Mouse (Mus musculus): ENCODE results near the gene Gm9833. TPM values are rescaled to one million over a fixed set of nuclear protein-coding genes. Genes with fewer than 3 reads are reported as not detected.

Gm9833 gene
- polyA plus RNA-seq, 1 experiment from 2014 or later, result 2.5 TPM

DNA sequence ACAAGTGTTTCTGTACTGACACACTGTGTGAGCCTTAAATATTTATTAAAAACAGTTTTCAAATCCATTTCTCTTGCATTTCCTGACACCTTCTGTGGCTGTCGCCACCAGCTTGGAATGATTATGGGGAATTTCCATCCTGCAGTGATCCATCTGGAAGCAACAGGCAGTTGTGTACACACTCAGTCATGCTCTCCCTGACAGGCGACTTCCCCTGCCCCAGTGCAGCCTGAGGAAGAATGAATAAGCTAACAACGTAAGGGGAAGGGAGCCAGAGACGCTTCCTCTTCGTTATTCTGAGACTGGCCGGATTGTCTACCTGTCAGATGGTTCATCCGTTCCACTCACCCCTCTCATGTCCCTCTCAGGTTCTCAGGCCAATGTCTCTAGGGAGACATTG, 4.6 kb downstream of the Gm9833 start:
- H3K4me2 ChIP-seq (replicated peaks), result peak overlapping the region; percentile 15; the same call in 1 of the 2 replicates
- H3K36me3 ChIP-seq, result no peaks in the 10 kb centered on the region
- no peaks in the 10 kb centered on the region for H3K9me3 ChIP-seq
- WGBS, result 6% methylated on average over 7 of the region's 7 CpGs
- no peaks in the 10 kb centered on the region for H3K27me3 ChIP-seq (replicated peaks)
- peak overlapping the region; percentile 32; the same call in 1 of the 2 replicates for H3K27ac ChIP-seq
- no peak overlapping the region for H3K4me3 ChIP-seq (replicated peaks)
- peak; percentile 83 for ATAC-seq
- H3K9ac ChIP-seq, result no peak overlapping the region
- peaks cover 3% of the 10 kb centered on the region for H3K4me1 ChIP-seq (replicated peaks)

GRCm38 (mm10) chr3:10092914-10093313, 5.0 kb downstream of the Gm9833 start:
- Histone ChIP-seq H3K4me2 (replicated peaks) (0 out of 2 replicates have a peak overlapping the region, but pooled peaks have one; percentile 15), H3K36me3 (no peaks in the 10 kb centered on the region), H3K4me1 (replicated peaks) (peaks cover 3% of the 10 kb centered on the region), H3K4me3 (replicated peaks) (no peak overlapping the region), H3K27ac (peak overlapping the region; percentile 32; the same call in 1 of the 2 replicates), H3K9me3 (no peaks in the 10 kb centered on the region), H3K27me3 (replicated peaks) (no peaks in the 10 kb centered on the region), H3K9ac (no peak overlapping the region)
- WGBS, result 25% methylated on average over 6 of the region's 6 CpGs
- peak; percentile 46; the same call in 1 of the 2 replicates for ATAC-seq

DNA sequence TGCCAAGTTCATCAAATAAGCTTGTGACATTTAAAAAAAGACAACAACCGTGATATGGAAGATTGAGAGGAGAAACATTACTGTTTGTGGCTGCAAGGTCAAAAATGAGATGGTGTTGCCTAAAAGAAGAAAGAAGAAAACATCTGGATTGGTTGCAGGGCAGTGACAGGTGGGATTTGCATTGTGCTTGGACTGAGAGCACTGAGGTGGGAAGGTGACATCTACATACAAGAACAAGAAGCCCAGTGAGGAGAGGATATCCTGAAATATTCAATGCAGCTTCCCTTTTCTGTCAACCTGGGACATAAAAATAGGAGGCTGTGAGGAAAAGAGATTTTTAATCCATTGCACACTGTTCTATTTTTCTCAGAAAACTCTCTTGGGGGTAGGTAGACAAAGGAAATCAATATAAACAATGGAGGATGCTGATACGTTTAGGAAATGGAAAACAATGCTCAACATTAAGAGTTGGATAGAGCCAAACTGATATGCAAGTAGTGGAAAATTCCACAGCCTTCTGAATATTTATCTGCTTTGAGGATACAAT, 7.2 kb downstream of the Gm9833 start:
- no peak overlapping the region for H3K4me2 ChIP-seq (replicated peaks)
- 85% methylated on average over 2 of the region's 2 CpGs for WGBS
- no peak for ATAC-seq

GRCm38 (mm10) chr3:10099756-10100155, 11.8 kb downstream of the Gm9833 start:
- 82% methylated on average over 5 of the region's 5 CpGs for WGBS
- no peak overlapping the region for H3K4me2 ChIP-seq (replicated peaks)
- no peak overlapping the region for H3K9ac ChIP-seq
- H3K27ac ChIP-seq, result no peak overlapping the region
- no peaks in the 10 kb centered on the region for H3K9me3 ChIP-seq
- no peak overlapping the region for H3K4me3 ChIP-seq (replicated peaks)
- ATAC-seq, result no peak
- no peaks in the 10 kb centered on the region for H3K27me3 ChIP-seq (replicated peaks)
- H3K36me3 ChIP-seq, result no peaks in the 10 kb centered on the region
- H3K4me1 ChIP-seq (replicated peaks), result no peaks in the 10 kb centered on the region

More for the DNA sequence above, 7.2 kb downstream of the Gm9833 start:
- H3K9me3 ChIP-seq, result no peaks in the 10 kb centered on the region
- H3K27me3 ChIP-seq (replicated peaks), result no peaks in the 10 kb centered on the region
- no peak overlapping the region for H3K4me3 ChIP-seq (replicated peaks)
- H3K9ac ChIP-seq, result no peak overlapping the region
- H3K4me1 ChIP-seq (replicated peaks), result peaks cover 3% of the 10 kb centered on the region
- H3K36me3 ChIP-seq, result no peaks in the 10 kb centered on the region
- H3K27ac ChIP-seq, result no peak overlapping the region

DNA sequence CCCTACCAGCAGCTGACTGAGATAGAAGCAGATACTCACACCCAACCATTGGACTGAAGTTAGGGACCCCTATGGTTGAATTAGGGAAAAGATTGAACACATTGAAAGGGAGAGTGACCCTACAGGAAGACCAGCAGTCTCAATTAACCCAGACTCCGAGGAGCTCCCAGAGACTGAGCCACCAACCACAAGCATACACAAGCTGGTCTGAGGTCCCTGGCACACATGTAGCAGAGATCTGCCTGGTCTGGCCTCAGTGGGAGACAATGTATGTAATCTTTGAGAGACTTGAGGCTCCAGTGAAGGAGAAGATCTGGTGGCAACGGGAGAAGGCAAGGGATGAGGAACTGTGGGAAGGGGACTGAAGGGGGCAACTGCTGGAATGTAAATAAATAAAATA, 23.7 kb downstream of the Gm9833 start:
- H3K27me3 ChIP-seq (replicated peaks), result no peaks in the 10 kb centered on the region
- H3K27ac ChIP-seq, result no peak overlapping the region
- H3K36me3 ChIP-seq, result no peaks in the 10 kb centered on the region
- H3K9me3 ChIP-seq, result no peaks in the 10 kb centered on the region
- H3K4me1 ChIP-seq (replicated peaks), result no peaks in the 10 kb centered on the region
- ATAC-seq, result no peak
- H3K4me3 ChIP-seq (replicated peaks), result no peak overlapping the region
- 80% methylated on average over 2 of the region's 2 CpGs for WGBS
- no peak overlapping the region for H3K9ac ChIP-seq
- H3K4me2 ChIP-seq (replicated peaks), result no peak overlapping the region

DNA sequence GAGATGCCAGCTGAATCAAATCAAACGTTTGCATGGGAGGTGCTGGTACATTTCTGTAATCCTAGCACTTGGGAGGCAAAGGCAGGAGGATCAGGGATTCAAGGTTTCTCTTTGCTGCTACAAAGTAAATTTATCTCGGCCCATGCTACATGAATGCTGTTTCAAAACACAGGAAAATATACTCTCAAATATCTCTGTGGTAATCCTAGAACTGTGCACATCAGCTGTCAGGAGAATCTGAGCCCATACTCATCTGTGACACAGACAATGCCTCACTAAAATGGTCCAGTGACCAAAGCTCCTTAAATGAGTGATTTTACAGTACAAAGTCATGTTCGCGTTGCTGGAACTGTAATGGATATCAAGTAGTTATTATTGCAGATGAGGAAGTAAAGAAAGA, 24.3 kb downstream of the Gm9833 start:
- no peak overlapping the region for H3K4me3 ChIP-seq (replicated peaks)
- H3K27me3 ChIP-seq (replicated peaks), result no peaks in the 10 kb centered on the region
- no peak overlapping the region for H3K9ac ChIP-seq
- no peaks in the 10 kb centered on the region for H3K9me3 ChIP-seq
- WGBS, result 72% methylated on average over 4 of the region's 4 CpGs
- H3K27ac ChIP-seq, result no peak overlapping the region
- no peaks in the 10 kb centered on the region for H3K4me1 ChIP-seq (replicated peaks)
- no peak overlapping the region for H3K4me2 ChIP-seq (replicated peaks)
- H3K36me3 ChIP-seq, result no peaks in the 10 kb centered on the region
- no peak for ATAC-seq

GRCm38 (mm10) chr3:10112660-10113059, 24.8 kb downstream of the Gm9833 start:
- H3K4me3 ChIP-seq (replicated peaks), result no peak overlapping the region
- no peaks in the 10 kb centered on the region for H3K36me3 ChIP-seq
- 92% methylated on average over 2 of the region's 2 CpGs for WGBS
- no peak for ATAC-seq
- no peaks in the 10 kb centered on the region for H3K9me3 ChIP-seq
- H3K27me3 ChIP-seq (replicated peaks), result no peaks in the 10 kb centered on the region
- no peaks in the 10 kb centered on the region for H3K4me1 ChIP-seq (replicated peaks)
- H3K4me2 ChIP-seq (replicated peaks), result no peak overlapping the region
- no peak overlapping the region for H3K9ac ChIP-seq
- no peak overlapping the region for H3K27ac ChIP-seq

- H3K4me3 ChIP-seq (replicated peaks), result no peak overlapping the region
- H3K4me1 ChIP-seq (replicated peaks), result no peaks in the 10 kb centered on the region
- H3K9ac ChIP-seq, result no peak overlapping the region
- H3K4me2 ChIP-seq (replicated peaks), result no peak overlapping the region
- no peaks in the 10 kb centered on the region for H3K36me3 ChIP-seq
- no peaks in the 10 kb centered on the region for H3K9me3 ChIP-seq
- H3K27ac ChIP-seq, result no peak overlapping the region
- ATAC-seq, result no peak
- WGBS, result 94% methylated on average over 12 of the region's 12 CpGs
- no peaks in the 10 kb centered on the region for H3K27me3 ChIP-seq (replicated peaks)
Observed at GRCm38 (mm10) chr3:10116531-10116930, 28.6 kb downstream of the Gm9833 start.

- no peak overlapping the region for H3K4me2 ChIP-seq (replicated peaks)
- no peak overlapping the region for H3K4me3 ChIP-seq (replicated peaks)
- no peak for ATAC-seq
- H3K27me3 ChIP-seq (replicated peaks), result no peaks in the 10 kb centered on the region
- 85% methylated on average over 9 of the region's 9 CpGs for WGBS
- H3K9me3 ChIP-seq, result no peaks in the 10 kb centered on the region
- no peak overlapping the region for H3K27ac ChIP-seq
- H3K4me1 ChIP-seq (replicated peaks), result no peaks in the 10 kb centered on the region
- no peaks in the 10 kb centered on the region for H3K36me3 ChIP-seq
- H3K9ac ChIP-seq, result no peak overlapping the region
Observed at GRCm38 (mm10) chr3:10121232-10121631, 33.3 kb downstream of the Gm9833 start.

DNA sequence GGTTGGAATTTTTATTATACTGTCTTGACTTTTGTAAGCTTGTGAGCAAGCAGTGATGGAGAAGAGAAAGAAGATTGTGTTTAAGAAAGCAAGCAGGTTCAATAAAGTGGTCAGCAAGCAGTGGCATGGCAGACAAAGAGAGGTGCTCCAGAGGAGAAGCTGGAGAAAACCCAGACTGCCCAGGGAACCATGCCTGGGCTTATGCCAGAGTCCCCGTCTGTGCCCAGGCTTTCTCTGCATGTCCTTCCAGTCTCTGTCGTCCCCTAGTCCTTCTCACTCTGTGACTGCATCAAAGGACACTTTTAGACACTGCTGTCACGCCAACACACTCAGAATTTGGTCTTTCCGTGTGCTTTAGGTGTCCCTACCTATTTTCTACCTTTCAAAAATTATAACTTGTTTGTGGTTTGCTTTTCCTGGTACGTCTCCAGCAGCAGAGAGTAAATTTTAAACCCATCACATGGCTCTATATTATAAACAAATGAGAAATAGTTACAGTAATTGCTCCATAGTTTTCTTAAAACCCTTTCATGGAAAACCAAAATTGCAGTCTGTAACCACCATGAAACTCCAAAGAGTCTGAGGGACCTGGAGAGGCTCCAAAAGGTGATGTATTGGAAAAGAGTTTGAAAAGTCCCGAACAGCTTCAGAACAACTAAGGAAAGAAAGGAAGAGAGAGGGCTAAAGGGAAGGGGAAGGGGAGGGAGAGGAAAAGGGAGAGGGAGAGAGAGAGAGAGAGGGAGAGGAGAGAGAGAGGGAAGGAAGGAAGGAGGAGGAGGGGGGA, 34.2 kb downstream of the Gm9833 start:
- H3K4me2 ChIP-seq (replicated peaks), result no peak overlapping the region
- H3K9ac ChIP-seq, result no peak overlapping the region
- no peak for ATAC-seq
- H3K9me3 ChIP-seq, result no peaks in the 10 kb centered on the region
- 60% methylated on average over 6 of the region's 6 CpGs for WGBS
- H3K36me3 ChIP-seq, result no peaks in the 10 kb centered on the region
- no peaks in the 10 kb centered on the region for H3K27me3 ChIP-seq (replicated peaks)
- H3K27ac ChIP-seq, result no peak overlapping the region
- no peak overlapping the region for H3K4me3 ChIP-seq (replicated peaks)
- H3K4me1 ChIP-seq (replicated peaks), result no peaks in the 10 kb centered on the region

- Histone ChIP-seq H3K4me2 (replicated peaks) (no peak overlapping the region), H3K4me1 (replicated peaks) (no peaks in the 10 kb centered on the region), H3K9ac (no peak overlapping the region), H3K27ac (no peak overlapping the region), H3K36me3 (no peaks in the 10 kb centered on the region), H3K4me3 (replicated peaks) (no peak overlapping the region), H3K27me3 (replicated peaks) (no peaks in the 10 kb centered on the region), H3K9me3 (no peaks in the 10 kb centered on the region)
- 71% methylated on average over 1 of the region's 1 CpGs for WGBS
- ATAC-seq, result no peak
Observed at GRCm38 (mm10) chr3:10123615-10124014, 35.7 kb downstream of the Gm9833 start.

- H3K9ac ChIP-seq, result no peak overlapping the region
- no peak overlapping the region for H3K4me2 ChIP-seq (replicated peaks)
- no peaks in the 10 kb centered on the region for H3K27me3 ChIP-seq (replicated peaks)
- no peak overlapping the region for H3K4me3 ChIP-seq (replicated peaks)
- no peaks in the 10 kb centered on the region for H3K36me3 ChIP-seq
- 82% methylated on average over 2 of the region's 2 CpGs for WGBS
- H3K27ac ChIP-seq, result no peak overlapping the region
- no peaks in the 10 kb centered on the region for H3K9me3 ChIP-seq
- no peak for ATAC-seq
- no peaks in the 10 kb centered on the region for H3K4me1 ChIP-seq (replicated peaks)
Observed at GRCm38 (mm10) chr3:10124071-10124470, 36.2 kb downstream of the Gm9833 start.

- H3K36me3 ChIP-seq, result no peaks in the 10 kb centered on the region
Observed at GRCm38 (mm10) chr3:10125301-10125700, 37.4 kb downstream of the Gm9833 start.

More at GRCm38 (mm10) chr3:10125301-10125700, 37.4 kb downstream of the Gm9833 start:
- Histone ChIP-seq H3K9me3 (no peaks in the 10 kb centered on the region), H3K27ac (no peak overlapping the region), H3K4me3 (replicated peaks) (no peak overlapping the region), H3K27me3 (replicated peaks) (no peaks in the 10 kb centered on the region), H3K4me2 (replicated peaks) (no peak overlapping the region), H3K9ac (no peak overlapping the region), H3K4me1 (replicated peaks) (no peaks in the 10 kb centered on the region)
- no peak for ATAC-seq
- WGBS, result 74% methylated on average over 4 of the region's 4 CpGs
